ENCODE assay signal across 13 mouse cellular contexts in genomic region chr9:94969131-94969530, GRCm38 (mm10).
DNase-seq lines count a peak whose midpoint lies in the region; ATAC-seq and TF ChIP-seq lines count a peak whose summit lies in the region.
"Had no signal": no experiment of that assay in that cellular context is flagged by ENCODE, and none has a peak within 500 bp of the region (broad histone marks: within the 10 kb centered on the region; RNA-seq: fewer than 3 reads in every experiment).

No protein-coding gene starts in this region.

- intact Hi-C loops in left cerebral cortex, postnatal 25 days (cut with DNase I) = loop anchor here (5.0 kb wide), 2 partner anchors 103 to 227 kb away; no protein-coding TSS in a partner anchor
- intact Hi-C loops in gastrocnemius, adult 2 months (cut with DNase I) = no loop called here

- no peaks in the 10 kb centered on the region for H3K27me3 ChIP-seq in forebrain, embryonic 16.5 days (replicated peaks; ENCODE audit: control insufficient read depth, insufficient read depth, low read length)
- H3K27me3 ChIP-seq: limb, embryonic 12.5 days; neural tube, embryonic 13.5 days had no signal

- H3K27ac ChIP-seq in forebrain, embryonic 16.5 days (ENCODE audit: low read length) = no peak overlapping the region
- H3K27ac ChIP-seq in gastrocnemius, adult 2 months = no peak overlapping the region
- H3K27ac ChIP-seq: limb, embryonic 12.5 days; neural tube, embryonic 13.5 days had no signal

- H3K4me3 ChIP-seq in forebrain, embryonic 16.5 days (replicated peaks; ENCODE audit: low read length) = no peak overlapping the region
- H3K4me3 ChIP-seq in gastrocnemius, adult 2 months = no peak overlapping the region
- H3K4me3 ChIP-seq: limb, embryonic 12.5 days; neural tube, embryonic 13.5 days had no signal

- H3K36me3 ChIP-seq in forebrain, embryonic 16.5 days (ENCODE audit: control insufficient read depth, insufficient read depth) = no peaks in the 10 kb centered on the region
- H3K36me3 ChIP-seq: limb, embryonic 12.5 days; neural tube, embryonic 13.5 days had no signal

- no peak overlapping the region for H3K4me2 ChIP-seq in forebrain, embryonic 16.5 days (ENCODE audit: low read length)
- H3K4me2 ChIP-seq: limb, embryonic 12.5 days; neural tube, embryonic 13.5 days had no signal

- H3K9ac ChIP-seq in forebrain, embryonic 16.5 days (replicated peaks; ENCODE audit: low read depth, low read length) = no peak overlapping the region
- H3K9ac ChIP-seq: limb, embryonic 12.5 days; neural tube, embryonic 13.5 days had no signal

- no peaks in the 10 kb centered on the region for H3K9me3 ChIP-seq in forebrain, embryonic 16.5 days (ENCODE audit: control insufficient read depth, low read length)
- H3K9me3 ChIP-seq: limb, embryonic 12.5 days; neural tube, embryonic 13.5 days had no signal

- peak; percentile 85 for ATAC-seq in forebrain, embryonic 16.5 days
- no peak for ATAC-seq in granulocyte monocyte progenitor cell, adult 5-6 weeks (replicated peaks; ENCODE audit: poor library complexity, severe bottlenecking)

- peaks cover 6% of the 10 kb centered on the region for H3K4me1 ChIP-seq in forebrain, embryonic 16.5 days (replicated peaks; ENCODE audit: control insufficient read depth, insufficient read depth, low read length)
- H3K4me1 ChIP-seq: limb, embryonic 12.5 days had no signal

- WGBS in forebrain, embryonic 16.5 days = 3% methylated on average over 1 of the region's 1 CpGs

- no peak for TF ChIP-seq CTCF in gastrocnemius, adult 2 months (IDR thresholded peaks at IDR 0.05)

- DNase-seq in left cerebral cortex, postnatal 25 days (ENCODE audit: low spot score in 2 of 2) = peak; percentile 28 to 56
- no peak for DNase-seq in left cerebral cortex, adult 11 months (ENCODE audit: low spot score)
- peak; percentile 5 for DNase-seq in ZHBTc4 (ENCODE audit: low read depth, low spot score)
- DNase-seq in cerebellum, adult 18-20 months = peak; percentile 34 to 42
- DNase-seq in gastrocnemius, adult 2 months = no peak
- DNase-seq in embryo, embryonic 9.5 days (ENCODE audit: extremely low spot score) = no peak
- DNase-seq: embryo, embryonic 11 days; kidney, adult 2 months; lung, adult 18-20 months had no signal

Comparison
In these comparisons a context has a peak if more than half of its experiments do, and no peak if none do; other contexts are left out.
1. DNase-seq: peak in left cerebral cortex, postnatal 25 days (2 of 2), ZHBTc4 (single experiment) and cerebellum, adult 18-20 months (2 of 2); none in left cerebral cortex, adult 11 months (single experiment), gastrocnemius, adult 2 months (single experiment) and embryo, embryonic 9.5 days (single experiment).